Mouse (Mus musculus): ENCODE data around the gene Zdhhc19.

Zdhhc19 gene

GRCm38 (mm10) chr16:32495965-32496364 lies at the start of gene Zdhhc19:
Gene Zdhhc19 (plus strand): TSS chr16:32496265.
- no peak for DNase-seq (ENCODE audit: low spot score in 2 of 2)

DNA sequence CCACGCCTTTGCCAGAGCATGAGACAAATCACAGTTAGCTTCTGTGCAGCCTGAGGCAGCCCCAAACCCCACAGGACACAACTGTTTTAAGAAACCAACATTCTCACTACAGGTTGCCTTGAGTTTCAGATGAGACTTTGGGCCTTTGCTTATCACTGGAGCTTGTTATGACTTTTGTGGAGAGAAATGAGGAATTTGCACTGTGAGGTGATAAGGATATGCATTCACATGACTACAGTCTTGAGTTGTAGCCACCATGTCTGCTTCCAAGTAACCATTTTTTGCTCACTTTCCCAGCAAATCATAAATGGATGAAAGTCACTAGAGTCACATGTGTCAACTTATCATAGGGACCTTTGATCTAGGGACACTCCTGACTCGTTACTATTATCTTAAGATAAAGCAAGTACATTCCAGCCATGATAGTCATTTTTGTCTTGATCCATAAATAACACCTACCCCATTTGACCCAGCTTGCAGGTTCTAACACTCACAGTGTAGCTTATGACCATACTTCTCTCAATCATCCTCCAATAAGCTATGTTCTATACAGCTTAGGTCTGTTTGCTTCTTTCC lies 49.4 kb upstream of the Zdhhc19 start:
- DNase-seq (ENCODE audit: low spot score in 2 of 2), result no peak

GRCm38 (mm10) chr16:32449665-32450064 lies 46.4 kb upstream of the Zdhhc19 start:
- DNase-seq (ENCODE audit: low spot score in 2 of 2), result no peak

DNA sequence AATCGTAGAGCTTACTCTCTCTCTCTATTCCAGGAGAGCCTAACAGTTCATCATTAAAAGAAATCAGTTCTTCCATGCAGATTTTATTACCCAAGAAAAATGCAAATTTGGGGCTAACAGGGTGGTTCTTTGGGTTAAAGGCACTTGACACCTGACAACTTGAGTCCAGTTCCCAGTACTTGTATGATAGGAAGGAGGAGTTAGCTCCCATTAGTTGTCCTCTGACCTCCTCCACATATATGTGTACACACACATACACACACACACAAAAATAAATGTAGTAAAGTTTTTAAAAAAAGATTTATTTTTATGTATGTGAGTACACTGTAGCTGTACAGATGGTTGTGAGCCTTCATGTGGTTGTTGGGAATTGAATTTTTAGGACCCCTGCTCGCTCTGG lies 45.9 kb upstream of the Zdhhc19 start:
- DNase-seq (ENCODE audit: low spot score in 2 of 2), result no peak

DNA sequence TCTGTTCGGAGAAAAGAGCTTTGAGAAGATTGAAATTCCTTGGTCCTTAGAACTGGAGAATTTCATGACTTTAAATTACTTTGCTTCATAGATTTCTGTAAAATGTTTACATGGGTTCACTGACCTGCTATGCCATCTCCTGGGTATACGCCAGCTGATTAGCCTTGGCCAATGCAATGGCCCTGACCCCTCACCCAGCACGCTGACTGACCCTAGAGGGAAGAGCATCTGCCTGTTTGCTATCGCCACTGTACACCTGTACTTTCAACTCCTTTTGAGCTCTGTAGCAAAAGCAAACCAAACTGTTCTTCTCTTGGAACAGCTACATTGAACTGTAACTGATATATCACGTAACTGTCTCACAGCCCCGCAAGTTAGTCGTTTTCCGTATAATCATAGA lies 43.0 kb upstream of the Zdhhc19 start:
- DNase-seq (ENCODE audit: low spot score in 2 of 2), result no peak

DNA sequence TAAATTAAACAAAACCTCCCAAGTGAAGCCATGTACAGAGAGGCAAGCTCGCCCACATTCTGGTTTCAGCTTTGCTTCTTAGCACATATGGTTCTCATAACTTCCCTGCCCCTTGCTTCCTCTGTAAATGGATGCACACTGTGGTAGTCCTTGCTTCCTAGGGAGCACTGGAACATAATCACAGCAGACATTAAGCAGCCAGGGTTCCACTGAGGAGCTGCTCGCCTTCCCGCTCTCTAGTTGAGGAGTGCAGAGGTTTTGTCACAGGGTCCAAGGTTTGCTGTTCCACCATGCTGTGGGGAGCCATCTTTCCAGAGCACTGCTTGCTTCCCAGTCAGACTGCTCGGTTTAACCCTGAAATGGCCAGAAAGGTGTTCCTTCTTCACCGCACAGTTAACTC lies 41.4 kb upstream of the Zdhhc19 start:
- no peak for DNase-seq (ENCODE audit: low spot score in 2 of 2)

GRCm38 (mm10) chr16:32456086-32456485 lies 40.0 kb upstream of the Zdhhc19 start:
- DNase-seq (ENCODE audit: low spot score in 2 of 2), result no peak

- DNase-seq (ENCODE audit: low spot score in 2 of 2), result no peak
Measured at GRCm38 (mm10) chr16:32456761-32457160, 39.3 kb upstream of the Zdhhc19 start.

DNA sequence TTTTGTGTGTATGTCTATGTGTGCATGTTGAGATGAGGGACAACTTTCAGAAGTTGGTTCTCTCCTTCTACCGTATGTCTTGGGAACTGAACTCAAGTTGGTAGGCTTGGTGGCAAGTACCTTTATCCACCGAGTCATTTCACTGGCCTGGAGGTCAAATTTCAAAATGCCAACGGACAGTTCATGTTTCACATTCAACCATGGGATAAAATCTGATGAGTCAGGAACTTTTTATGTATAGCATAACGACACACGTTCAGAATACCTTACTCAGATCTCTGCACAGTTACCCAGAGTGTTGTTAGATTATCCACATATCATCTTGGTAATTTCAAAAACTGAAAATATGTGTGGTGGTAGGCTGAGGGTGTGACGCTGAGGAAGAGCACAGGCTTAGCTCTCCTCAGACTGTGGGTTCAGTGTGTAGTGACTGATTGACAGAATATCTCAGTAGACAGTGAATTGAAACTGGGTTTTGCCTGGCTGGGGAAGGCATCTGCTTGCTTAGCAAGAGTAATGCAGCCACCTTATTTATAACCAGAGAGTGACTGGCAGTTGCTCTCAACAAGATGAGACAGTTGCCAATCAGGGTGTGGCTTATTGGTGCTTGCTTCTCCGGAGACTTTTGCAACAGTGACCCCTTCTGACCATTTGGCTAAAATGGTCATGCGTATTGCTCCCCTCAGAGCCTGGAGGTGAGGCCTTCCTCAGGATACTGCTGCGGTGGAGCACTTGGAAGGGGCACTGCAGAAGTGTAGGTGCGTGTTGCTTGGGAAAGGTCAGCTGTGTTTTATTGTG lies 38.3 kb upstream of the Zdhhc19 start:
- no peak for DNase-seq (ENCODE audit: low spot score in 2 of 2)

GRCm38 (mm10) chr16:32460518-32460917 lies 35.5 kb upstream of the Zdhhc19 start:
- DNase-seq (ENCODE audit: low spot score in 2 of 2), result no peak

DNA sequence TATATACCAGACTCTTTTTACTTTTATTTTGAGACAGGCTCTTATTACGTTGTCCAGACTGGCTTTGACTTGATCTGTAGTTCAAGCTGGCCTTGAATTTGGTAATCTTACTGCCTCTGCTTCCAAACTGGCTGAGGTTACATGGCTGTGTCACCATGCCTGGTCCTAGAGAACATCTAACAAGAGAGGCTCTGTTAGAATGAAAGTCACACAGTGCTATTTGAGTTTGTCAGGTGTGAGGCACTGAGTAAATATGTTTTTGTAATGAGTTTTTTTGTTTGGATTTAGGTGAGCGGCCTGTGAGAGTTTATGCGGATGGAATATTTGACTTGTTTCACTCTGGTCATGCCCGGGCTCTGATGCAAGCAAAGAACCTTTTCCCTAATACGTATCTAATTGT lies 34.4 kb upstream of the Zdhhc19 start:
- DNase-seq (ENCODE audit: low spot score in 2 of 2), result no peak

GRCm38 (mm10) chr16:32462950-32463349 lies 33.1 kb upstream of the Zdhhc19 start:
- DNase-seq (ENCODE audit: low spot score in 2 of 2), result no peak

DNA sequence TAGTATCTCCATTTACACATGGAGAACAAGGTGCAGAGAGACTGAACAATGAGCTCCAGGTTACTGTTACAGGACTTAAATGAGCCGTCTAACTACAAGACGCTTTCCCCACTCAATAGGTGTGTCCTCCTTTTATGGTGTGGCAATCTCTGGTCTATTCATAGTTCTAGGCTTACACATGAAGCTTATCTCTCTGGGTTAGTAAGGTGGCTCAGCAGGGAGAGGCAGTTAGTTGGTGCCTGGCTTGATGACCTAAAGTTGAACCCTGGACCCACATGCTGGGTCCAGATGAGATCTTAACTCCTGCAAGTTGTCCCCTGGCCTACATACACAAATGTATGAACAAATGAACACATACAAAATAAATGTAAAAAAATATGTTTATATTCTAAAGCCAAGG lies 32.6 kb upstream of the Zdhhc19 start:
- no peak for DNase-seq (ENCODE audit: low spot score in 2 of 2)

GRCm38 (mm10) chr16:32464908-32465307 lies 31.2 kb upstream of the Zdhhc19 start:
- no peak for DNase-seq (ENCODE audit: low spot score in 2 of 2)

GRCm38 (mm10) chr16:32468488-32468887 lies 27.6 kb upstream of the Zdhhc19 start:
- no peak for DNase-seq (ENCODE audit: low spot score in 2 of 2)

DNA sequence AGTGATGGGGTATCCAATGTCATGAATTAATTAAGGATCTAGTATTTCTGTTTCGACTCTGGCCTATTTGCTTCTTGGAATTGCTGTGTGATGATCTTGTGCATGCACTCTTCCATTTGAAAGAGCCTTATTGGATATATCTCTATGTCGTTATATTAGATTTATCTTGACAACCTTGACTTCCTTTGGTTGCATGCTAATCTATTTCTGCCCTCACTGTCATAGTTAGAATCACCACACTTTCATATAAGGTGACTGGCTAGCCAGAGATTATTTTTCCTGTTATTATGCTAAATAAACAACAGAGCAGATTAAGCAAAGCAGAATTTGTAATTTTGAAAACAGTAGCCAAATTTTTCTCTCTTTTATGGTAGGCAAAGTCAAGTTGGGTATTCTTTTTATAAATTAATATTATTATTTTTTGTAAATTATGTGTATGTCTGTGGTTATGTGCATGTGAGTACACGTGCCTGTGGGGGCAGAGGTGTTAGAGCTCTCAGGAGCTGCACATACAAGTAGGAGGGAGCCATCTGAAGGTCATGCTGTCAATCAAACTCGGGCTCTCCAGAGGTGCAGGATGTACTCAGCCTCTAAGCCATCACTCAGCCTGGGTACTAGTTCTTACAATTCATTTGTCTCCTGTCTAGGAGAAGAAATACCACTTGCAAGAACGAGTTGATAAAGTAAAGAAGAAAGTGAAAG lies 26.5 kb upstream of the Zdhhc19 start:
- no peak for DNase-seq (ENCODE audit: low spot score in 2 of 2)

DNA sequence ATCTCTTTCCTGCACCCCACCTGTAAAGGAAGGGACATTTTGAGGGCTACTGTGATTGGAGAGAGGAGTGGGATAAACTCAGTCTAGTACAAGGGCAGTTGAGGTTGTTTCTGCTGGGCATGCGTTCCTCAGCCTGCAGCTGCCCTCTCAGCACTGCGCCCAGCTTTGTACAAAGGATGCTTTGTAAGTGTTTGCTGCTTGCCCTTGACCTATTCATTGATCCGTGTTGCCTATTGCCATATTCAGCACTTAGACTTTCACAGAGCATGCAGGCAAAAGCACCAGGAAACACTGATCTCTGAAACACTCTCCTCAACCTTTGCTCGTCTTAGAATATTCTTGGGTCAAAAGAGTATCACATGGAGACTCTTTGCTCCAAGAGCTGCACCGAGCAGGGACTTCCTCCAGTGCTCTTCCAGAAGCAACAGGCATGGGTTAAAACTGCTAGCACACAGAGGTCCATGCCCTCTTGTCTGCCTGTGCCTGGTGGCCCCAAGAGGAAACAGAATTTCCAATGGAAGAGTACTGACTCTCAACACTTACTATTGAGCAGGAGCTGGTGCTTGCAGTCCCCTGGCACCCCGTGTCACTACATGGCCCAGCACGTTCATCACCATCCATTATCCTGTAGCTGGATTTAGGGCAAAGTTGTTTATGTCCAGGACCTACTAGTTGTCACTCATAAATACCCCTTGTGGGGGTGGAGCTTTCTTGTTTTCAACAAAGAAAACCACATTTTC lies 23.6 kb upstream of the Zdhhc19 start:
- DNase-seq (ENCODE audit: low spot score in 2 of 2), result no peak

GRCm38 (mm10) chr16:32477315-32477714 lies 18.8 kb upstream of the Zdhhc19 start:
- DNase-seq (ENCODE audit: low spot score in 2 of 2), result no peak

- DNase-seq (ENCODE audit: low spot score in 2 of 2), result no peak
Measured at GRCm38 (mm10) chr16:32479415-32479814, 16.6 kb upstream of the Zdhhc19 start.

GRCm38 (mm10) chr16:32484431-32484871 lies 11.6 kb upstream of the Zdhhc19 start:
- DNase-seq (ENCODE audit: low spot score in 2 of 2), result no peak

DNA sequence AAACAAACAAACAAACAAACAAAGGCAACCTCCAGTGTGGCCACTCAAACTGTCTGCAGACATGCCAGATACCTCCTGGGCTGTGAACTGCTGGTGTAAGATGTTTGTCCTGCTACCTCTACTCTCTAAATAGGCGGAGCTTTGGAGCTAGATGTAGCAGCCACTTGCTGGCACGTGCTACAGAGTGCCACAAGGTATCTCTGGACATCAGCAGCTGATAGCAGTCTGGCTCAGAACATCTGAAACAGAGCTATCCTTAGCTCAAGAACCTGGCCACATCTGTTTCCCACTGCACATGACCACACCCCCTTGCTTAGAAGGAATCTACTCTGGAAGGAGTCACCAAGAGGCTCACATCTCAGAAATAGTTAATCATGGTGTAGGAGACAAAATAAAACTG lies 10.9 kb upstream of the Zdhhc19 start:
- no peak for DNase-seq (ENCODE audit: low spot score in 2 of 2)

DNA sequence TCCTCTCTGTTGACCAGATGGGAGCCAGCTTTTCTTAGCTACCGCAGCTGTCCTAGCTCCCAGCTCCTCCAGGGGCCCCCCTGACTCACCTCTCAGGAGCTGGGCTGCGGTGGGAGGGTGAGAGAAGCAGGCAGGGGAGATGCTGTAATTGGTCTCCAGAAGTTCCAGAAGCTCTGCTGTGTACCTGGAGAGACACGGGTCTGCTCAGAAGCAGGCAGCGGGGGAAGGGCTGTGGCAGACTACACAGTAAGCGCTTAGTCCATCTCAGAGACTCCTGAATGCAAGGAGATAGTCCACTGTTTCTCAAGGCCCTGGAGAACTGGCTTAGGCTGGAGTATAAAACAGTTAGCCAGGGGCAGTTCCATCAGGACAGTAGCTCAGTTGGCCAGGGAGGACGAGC lies 10.0 kb upstream of the Zdhhc19 start:
- DNase-seq (ENCODE audit: low spot score in 2 of 2), result no peak
